24 mouse cellular contexts compared by ENCODE assay signal in genomic region chr2:51452816-51453215, GRCm38 (mm10).
"Had no signal": no experiment of that assay in that cellular context is flagged by ENCODE, and none has a peak within 500 bp of the region (broad histone marks: within the 10 kb centered on the region; RNA-seq: fewer than 3 reads in every experiment).

No protein-coding gene starts in this region.

- DNase-seq: kidney, adult 11 months; kidney, adult 8-10 months; kidney, postnatal 10 days; kidney, postnatal 36 days; layer of hippocampus, postnatal 36 days; liver; lung, adult 18-20 months; lung, postnatal 14 days; right cerebral cortex, adult 18-20 months; right cerebral cortex, postnatal 14 days; right cerebral cortex, postnatal 4 days; thymus, adult 2 months; thymus, postnatal 14 days; thymus, postnatal 4 days had no signal

- H3K27ac ChIP-seq: kidney, embryonic 15.5 days; left cerebral cortex, adult 2 months; limb, embryonic 10.5 days; limb, embryonic 13.5 days; liver, embryonic 12.5 days; liver, embryonic 15.5 days; macrophage; midbrain, embryonic 12.5 days; midbrain, embryonic 15.5 days; stomach, postnatal 0 days had no signal

- H3K4me1 ChIP-seq: kidney, embryonic 15.5 days; limb, embryonic 10.5 days; limb, embryonic 13.5 days; liver, embryonic 12.5 days; liver, embryonic 15.5 days; midbrain, embryonic 12.5 days; midbrain, embryonic 15.5 days had no signal

- H3K4me3 ChIP-seq: kidney, embryonic 15.5 days; left cerebral cortex, adult 2 months; limb, embryonic 10.5 days; limb, embryonic 13.5 days; liver, embryonic 12.5 days; liver, embryonic 15.5 days; midbrain, embryonic 12.5 days; midbrain, embryonic 15.5 days had no signal
